Mouse (Mus musculus) embryonic facial prominence, embryonic 15.5 days (tissue): ENCODE results near the gene BC034090. TPM values are rescaled to one million over a fixed set of nuclear protein-coding genes. Genes with fewer than 3 reads are reported as not detected.

ENCODE experiments used
- ATAC-seq: fragments of 200-750 bp; cut with Nextera tagmentation; 2 replicates; pipeline ENCODE4 v1.8.0; 2017; ENCODE audit warnings: low read depth, moderate TSS enrichment; ENCODE audit not compliant: insufficient number of reproducible peaks, low FRiP score, low TSS enrichment
- H3K27ac ChIP-seq: fragments of 300-500 bp; sonication (generic); replicated peaks from 2 replicates; pipeline ENCODE4 v1.5.1; 2015; ENCODE audit warnings: mild to moderate bottlenecking, inconsistent platforms
- H3K27me3 ChIP-seq: fragments of 300-500 bp; sonication (generic); 2 replicates; pipeline ENCODE4 v1.6.1; 2015; ENCODE audit warnings: inconsistent platforms
- H3K36me3 ChIP-seq: fragments of 300-500 bp; sonication (generic); 2 replicates; pipeline ENCODE4 v1.6.1; 2015; ENCODE audit warnings: mild to moderate bottlenecking, inconsistent platforms
- H3K4me1 ChIP-seq: fragments of 300-500 bp; sonication (generic); 2 replicates; pipeline ENCODE4 v1.6.1; 2015; ENCODE audit warnings: inconsistent platforms
- H3K4me2 ChIP-seq: fragments of 300-500 bp; sonication (generic); replicated peaks from 2 replicates; pipeline ENCODE4 v1.6.1; 2015; ENCODE audit warnings: mild to moderate bottlenecking, inconsistent platforms
- H3K4me3 ChIP-seq: fragments of 300-500 bp; sonication (generic); replicated peaks from 2 replicates; pipeline ENCODE4 v1.5.1; 2015; ENCODE audit warnings: mild to moderate bottlenecking, inconsistent platforms
- H3K9ac ChIP-seq: fragments of 300-500 bp; sonication (generic); 2 replicates; pipeline ENCODE4 v1.6.1; 2015; ENCODE audit warnings: inconsistent platforms
- H3K9me3 ChIP-seq: fragments of 300-500 bp; sonication (generic); replicated peaks from 2 replicates; pipeline ENCODE4 v1.6.1; 2016; ENCODE audit warnings: inconsistent platforms
- WGBS: fragments of 180-500 bp; shearing (Covaris S2); methylation state at CpG from one replicate; pipeline ENCODE4 v1.1.7; 2015; 5-methylcytosine and 5-hydroxymethylcytosine counted together
- polyA plus RNA-seq: library from polyadenylated mRNA; unstranded; fragments of >200 nt; fragmentation: Nextera tagmentation; extraction: Ambion mirVana; gene quantifications from 2 replicates; pipeline ENCODE4 v1.2.1, GENCODE M21; 2015

Gene BC034090
- polyA plus RNA-seq, 1 experiment from 2014 or later, result 6.3 TPM

- Histone ChIP-seq H3K9me3 (no peaks in the 10 kb centered on the region), H3K4me1 (peaks cover 67% of the 10 kb centered on the region), H3K4me2 (no peak overlapping the region), H3K4me3 (no peak overlapping the region), H3K36me3 (0 out of 2 replicates have a peak, but pooled peaks cover 14% of the 10 kb centered on the region), H3K27ac (peak overlapping the region; percentile 48), H3K27me3 (no peaks in the 10 kb centered on the region), H3K9ac (no peak overlapping the region)
- no peak for ATAC-seq
- WGBS, result 41% methylated on average over 11 of the region's 11 CpGs
Measured at GRCm38 (mm10) chr1:155216313-155216712, 27.9 kb downstream of the BC034090 start.

- H3K36me3 ChIP-seq, result 0 out of 2 replicates have a peak, but pooled peaks cover 11% of the 10 kb centered on the region
- 26% methylated on average over 9 of the region's 9 CpGs for WGBS
Measured at GRCm38 (mm10) chr1:155215066-155215764, 29.0 kb downstream of the BC034090 start.

GRCm38 (mm10) chr1:155213912-155214311 is 30.3 kb downstream of the BC034090 start:
- no peak overlapping the region for H3K27ac ChIP-seq
- no peaks in the 10 kb centered on the region for H3K27me3 ChIP-seq
- no peak for ATAC-seq
- 74% methylated on average over 7 of the region's 7 CpGs for WGBS
- peaks cover 75% of the 10 kb centered on the region for H3K4me1 ChIP-seq
- H3K4me3 ChIP-seq, result no peak overlapping the region
- no peaks in the 10 kb centered on the region for H3K9me3 ChIP-seq
- H3K4me2 ChIP-seq, result no peak overlapping the region
- H3K9ac ChIP-seq, result no peak overlapping the region
- H3K36me3 ChIP-seq, result 0 out of 2 replicates have a peak, but pooled peaks cover 6% of the 10 kb centered on the region

More at GRCm38 (mm10) chr1:155215066-155215764, 29.0 kb downstream of the BC034090 start:
- Histone ChIP-seq H3K27me3 (no peaks in the 10 kb centered on the region), H3K4me1 (peaks cover 75% of the 10 kb centered on the region), H3K27ac (no peak overlapping the region), H3K4me3 (no peak overlapping the region), H3K4me2 (no peak overlapping the region), H3K9ac (no peak overlapping the region), H3K9me3 (no peaks in the 10 kb centered on the region)
- ATAC-seq, result 0 out of 2 replicates have a peak, but pooled peaks have one; percentile 8

GRCm38 (mm10) chr1:155212936-155213774 is 31.1 kb downstream of the BC034090 start:
- Histone ChIP-seq H3K9ac (no peak overlapping the region), H3K27ac (peak overlapping the region; percentile 72), H3K27me3 (no peaks in the 10 kb centered on the region), H3K4me1 (peaks cover 79% of the 10 kb centered on the region), H3K36me3 (0 out of 2 replicates have a peak, but pooled peaks cover 6% of the 10 kb centered on the region), H3K4me2 (no peak overlapping the region), H3K9me3 (no peaks in the 10 kb centered on the region), H3K4me3 (no peak overlapping the region)
- WGBS, result 28% methylated on average over 18 of the region's 18 CpGs
- ATAC-seq, result no peak

- H3K4me1 ChIP-seq, result peaks cover 77% of the 10 kb centered on the region
- H3K9me3 ChIP-seq, result no peaks in the 10 kb centered on the region
- H3K9ac ChIP-seq, result no peak overlapping the region
- 17% methylated on average over 6 of the region's 6 CpGs for WGBS
- H3K4me3 ChIP-seq, result no peak overlapping the region
- no peaks in the 10 kb centered on the region for H3K27me3 ChIP-seq
- peak; percentile 46; the same call in 1 of the 2 replicates for ATAC-seq
- 0 out of 2 replicates have a peak, but pooled peaks cover 6% of the 10 kb centered on the region for H3K36me3 ChIP-seq
- H3K4me2 ChIP-seq, result no peak overlapping the region
- peak overlapping the region; percentile 72 for H3K27ac ChIP-seq
Measured at GRCm38 (mm10) chr1:155212493-155212892, 31.8 kb downstream of the BC034090 start.

- no peak for ATAC-seq
- no peak overlapping the region for H3K9ac ChIP-seq
- H3K4me1 ChIP-seq, result peaks cover 76% of the 10 kb centered on the region
- H3K27ac ChIP-seq, result peak overlapping the region; percentile 72; the same call in 1 of the 2 replicates
- no peak overlapping the region for H3K4me2 ChIP-seq
- H3K27me3 ChIP-seq, result no peaks in the 10 kb centered on the region
- H3K9me3 ChIP-seq, result no peaks in the 10 kb centered on the region
- 33% methylated on average over 4 of the region's 4 CpGs for WGBS
- no peak overlapping the region for H3K4me3 ChIP-seq
- 0 out of 2 replicates have a peak, but pooled peaks cover 2% of the 10 kb centered on the region for H3K36me3 ChIP-seq
Measured at GRCm38 (mm10) chr1:155212081-155212480, 32.2 kb downstream of the BC034090 start.

GRCm38 (mm10) chr1:155211017-155211416 is 33.2 kb downstream of the BC034090 start:
- Histone ChIP-seq H3K27me3 (no peaks in the 10 kb centered on the region), H3K4me2 (no peak overlapping the region), H3K27ac (no peak overlapping the region), H3K9ac (no peak overlapping the region), H3K4me3 (no peak overlapping the region), H3K36me3 (no peaks in the 10 kb centered on the region), H3K4me1 (peaks cover 67% of the 10 kb centered on the region), H3K9me3 (no peaks in the 10 kb centered on the region)
- WGBS, result 8% methylated on average over 7 of the region's 7 CpGs
- ATAC-seq, result no peak

- 64% methylated on average over 11 of the region's 11 CpGs for WGBS
- Histone ChIP-seq H3K27ac (no peak overlapping the region), H3K9ac (no peak overlapping the region), H3K4me3 (no peak overlapping the region), H3K36me3 (no peaks in the 10 kb centered on the region), H3K9me3 (no peaks in the 10 kb centered on the region), H3K4me2 (no peak overlapping the region), H3K4me1 (peaks cover 67% of the 10 kb centered on the region), H3K27me3 (no peaks in the 10 kb centered on the region)
- no peak for ATAC-seq
Measured at GRCm38 (mm10) chr1:155210011-155210763, 34.1 kb downstream of the BC034090 start.

- H3K27ac ChIP-seq, result no peak overlapping the region
- H3K9me3 ChIP-seq, result no peaks in the 10 kb centered on the region
- H3K9ac ChIP-seq, result no peak overlapping the region
- no peak overlapping the region for H3K4me3 ChIP-seq
- peaks cover 3% of the 10 kb centered on the region; the same call in 1 of the 2 replicates for H3K36me3 ChIP-seq
- 75% methylated on average over 3 of the region's 3 CpGs for WGBS
- H3K4me1 ChIP-seq, result peaks cover 47% of the 10 kb centered on the region
- no peak overlapping the region for H3K4me2 ChIP-seq
- no peak for ATAC-seq
- no peaks in the 10 kb centered on the region for H3K27me3 ChIP-seq
Measured at GRCm38 (mm10) chr1:155207859-155208258, 36.4 kb downstream of the BC034090 start.

GRCm38 (mm10) chr1:155205822-155206660 is 38.2 kb downstream of the BC034090 start:
- peaks cover 37% of the 10 kb centered on the region for H3K4me1 ChIP-seq
- peaks cover 18% of the 10 kb centered on the region for H3K36me3 ChIP-seq
- H3K9ac ChIP-seq, result no peak overlapping the region
- WGBS, result 64% methylated on average over 19 of the region's 19 CpGs
- H3K27ac ChIP-seq, result peak overlapping the region; percentile 56
- no peak overlapping the region for H3K4me3 ChIP-seq
- no peaks in the 10 kb centered on the region for H3K27me3 ChIP-seq
- H3K4me2 ChIP-seq, result no peak overlapping the region
- ATAC-seq, result no peak
- H3K9me3 ChIP-seq, result no peaks in the 10 kb centered on the region
